Mouse (Mus musculus) naive thymus-derived CD4-positive, alpha-beta T cell, adult 2 months (primary cell): ENCODE measurements around the gene Rbfox1.

Experiments
- DNase-seq: peaks from one replicate; pipeline ENCODE4 v3.0.0-alpha.2; 2011; ENCODE audit warnings: low read depth

Rbfox1 gene

GRCm38 (mm10) chr16:6930795-6931194 is 1045.6 kb downstream of the Rbfox1 start:
- DNase-seq = no peak

GRCm38 (mm10) chr16:6946151-6946550 is 1061.0 kb downstream of the Rbfox1 start:
- DNase-seq = no peak

- DNase-seq = no peak
These were observed 1064.5 kb downstream of the Rbfox1 start for GRCm38 (mm10) chr16:6949666-6950065.

DNA sequence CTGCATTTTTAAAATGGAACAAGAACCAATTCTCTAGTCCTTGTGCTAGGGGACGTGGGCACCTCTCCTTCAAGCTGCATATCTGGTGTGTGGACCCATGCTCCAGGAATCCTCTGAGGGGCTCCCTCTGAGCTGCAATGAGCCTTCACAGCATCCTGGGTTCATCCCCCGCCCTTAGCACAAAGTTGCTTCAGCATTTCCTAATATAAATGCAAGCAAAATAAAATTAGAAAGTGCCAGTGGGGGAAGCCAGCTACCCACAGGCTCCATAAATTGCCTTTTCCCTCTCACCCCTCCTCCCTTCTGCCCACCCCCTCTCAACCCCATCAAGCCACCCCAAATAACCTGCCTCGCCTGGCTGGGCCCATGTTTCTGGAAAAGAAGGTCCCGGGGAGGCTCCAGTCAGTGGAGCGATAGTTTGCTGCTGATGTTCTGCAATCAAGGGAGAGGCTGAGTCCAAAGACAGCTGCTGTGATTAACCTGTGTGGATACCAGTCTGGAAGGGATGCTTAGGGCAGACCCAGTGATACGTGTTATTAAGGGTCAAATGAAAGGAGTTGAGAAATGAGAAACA is 1070.0 kb downstream of the Rbfox1 start:
- no peak for DNase-seq

- DNase-seq = no peak
These were observed 1076.8 kb downstream of the Rbfox1 start for GRCm38 (mm10) chr16:6961931-6962379.

DNA sequence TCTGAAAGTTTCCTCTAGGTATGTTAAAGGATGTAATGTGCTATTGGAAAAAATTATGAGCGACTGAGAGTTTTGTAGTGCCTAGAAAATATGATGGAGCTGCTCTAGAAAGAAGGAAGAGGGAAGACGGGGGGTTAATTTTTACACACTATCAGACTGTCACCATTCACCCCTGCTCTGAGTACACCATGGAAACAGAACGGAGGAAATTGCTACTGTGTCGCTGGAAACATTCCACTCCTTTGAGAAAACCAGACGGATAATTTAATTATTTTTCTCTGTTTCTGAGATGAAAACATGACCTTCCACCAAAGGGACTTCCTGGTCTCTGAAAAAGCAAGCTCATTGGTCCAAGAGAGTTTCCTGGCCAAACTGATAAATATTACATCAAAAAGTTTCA is 1077.4 kb downstream of the Rbfox1 start:
- no peak for DNase-seq

DNA sequence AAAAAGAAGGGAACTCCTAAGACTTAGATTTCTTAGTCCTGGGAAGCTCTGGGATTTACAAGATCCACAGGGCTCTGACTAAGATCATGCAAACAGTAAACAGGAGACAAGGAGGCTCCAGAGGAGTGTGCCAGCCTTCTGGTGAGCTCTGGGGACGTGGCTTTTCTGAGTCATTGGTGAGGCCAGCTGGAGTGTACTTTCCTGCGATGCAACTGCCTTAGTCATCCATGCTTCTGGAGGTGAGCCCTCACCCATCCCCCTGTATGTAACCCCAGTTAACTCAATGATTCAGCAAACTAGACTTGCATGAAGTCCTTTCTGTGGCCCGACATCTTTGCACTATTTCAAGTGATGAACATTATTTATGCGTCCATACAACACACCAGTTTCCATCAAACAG is 1078.4 kb downstream of the Rbfox1 start:
- DNase-seq = no peak

GRCm38 (mm10) chr16:6964720-6965583 is 1079.8 kb downstream of the Rbfox1 start:
- no peak for DNase-seq

DNA sequence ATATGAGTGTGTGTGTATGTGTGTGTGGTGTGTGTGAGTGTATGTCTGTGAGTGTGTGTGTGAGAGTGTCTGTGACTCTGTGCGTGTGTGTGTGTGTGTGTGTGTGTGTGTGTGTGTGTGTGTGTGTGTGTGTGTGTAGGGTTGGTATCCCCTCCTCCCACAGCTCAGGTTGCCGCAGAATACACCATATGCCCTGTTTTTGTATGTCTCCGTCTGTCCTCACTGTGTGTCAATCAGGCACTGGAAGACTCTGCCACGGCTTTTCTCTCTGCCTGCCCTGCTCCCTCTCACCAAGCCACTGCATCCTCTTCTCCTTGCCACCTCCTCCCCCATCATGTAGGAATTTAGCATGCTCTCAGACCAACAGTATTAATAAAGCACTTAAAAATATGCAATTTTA is 1084.8 kb downstream of the Rbfox1 start:
- no peak for DNase-seq

- DNase-seq = no peak
These were observed 1091.2 kb downstream of the Rbfox1 start for GRCm38 (mm10) chr16:6976341-6976740.

- DNase-seq = no peak
These were observed 1098.8 kb downstream of the Rbfox1 start for GRCm38 (mm10) chr16:6983947-6984346.

- no peak for DNase-seq
These were observed 1100.9 kb downstream of the Rbfox1 start for GRCm38 (mm10) chr16:6986031-6986430.

- no peak for DNase-seq
These were observed 1101.3 kb downstream of the Rbfox1 start for GRCm38 (mm10) chr16:6986494-6986893.

GRCm38 (mm10) chr16:6992251-6992650 is 1107.1 kb downstream of the Rbfox1 start:
- DNase-seq = no peak

GRCm38 (mm10) chr16:6993180-6993579 is 1108.0 kb downstream of the Rbfox1 start:
- DNase-seq = no peak

GRCm38 (mm10) chr16:6997109-6997508 is 1112.0 kb downstream of the Rbfox1 start:
- no peak for DNase-seq

DNA sequence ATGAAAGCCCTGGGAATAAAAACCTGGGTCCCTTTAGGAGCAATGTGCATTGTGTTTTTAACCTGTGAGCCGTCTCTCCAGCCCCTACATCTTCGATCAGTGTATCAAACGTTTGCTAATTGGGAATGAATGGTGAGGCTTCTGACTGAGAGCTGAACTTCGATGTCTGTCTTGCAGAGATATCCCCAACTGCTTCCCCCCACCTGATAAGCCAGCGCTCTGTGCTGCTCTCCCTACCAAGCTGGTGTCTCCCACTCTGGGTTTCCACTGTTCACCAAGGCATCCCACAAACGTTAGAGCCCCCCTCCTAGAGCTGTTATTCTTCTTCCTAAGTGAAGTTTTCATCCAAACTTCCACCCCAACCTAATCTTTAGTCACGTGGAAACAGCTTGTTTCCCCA is 1112.7 kb downstream of the Rbfox1 start:
- DNase-seq = no peak

DNA sequence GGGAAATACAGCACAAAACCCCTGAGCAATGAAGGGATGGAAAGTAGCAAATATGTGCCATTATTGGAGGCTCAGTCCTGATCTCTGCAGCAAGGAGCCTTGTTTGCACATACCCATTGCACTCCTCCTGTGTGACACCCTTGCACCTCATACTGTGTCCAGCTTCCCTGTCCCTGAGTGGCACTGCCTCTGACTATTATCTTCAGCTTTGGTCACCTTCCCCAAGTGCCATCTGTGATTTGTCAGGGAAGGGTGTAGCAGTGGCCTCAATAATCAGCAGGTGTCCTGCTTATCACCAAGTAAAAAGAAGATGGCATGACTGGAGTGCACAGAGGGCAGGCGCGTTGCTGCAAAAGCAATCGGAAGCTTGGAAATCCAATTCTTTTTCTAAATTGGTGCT is 1119.4 kb downstream of the Rbfox1 start:
- DNase-seq = no peak

DNA sequence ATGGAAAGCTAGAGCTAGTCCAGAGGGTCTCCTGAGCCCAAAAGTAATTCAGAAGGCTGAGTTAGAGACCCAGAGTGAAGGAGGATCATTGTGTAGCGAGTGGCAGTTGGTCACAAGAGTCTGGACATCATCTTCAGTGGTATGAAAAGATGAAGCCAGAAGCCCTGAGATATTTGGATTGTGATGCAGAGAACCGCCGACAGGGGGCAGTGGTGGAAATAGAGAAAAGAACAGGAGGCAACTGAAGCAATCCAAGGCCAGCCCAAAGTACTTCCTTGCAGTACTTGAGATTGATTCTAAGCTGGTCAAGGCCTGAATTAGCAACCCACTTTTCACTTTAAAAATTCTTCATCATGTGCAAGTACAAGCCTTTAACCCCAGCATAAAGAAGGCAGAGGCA is 1120.3 kb downstream of the Rbfox1 start:
- no peak for DNase-seq

DNA sequence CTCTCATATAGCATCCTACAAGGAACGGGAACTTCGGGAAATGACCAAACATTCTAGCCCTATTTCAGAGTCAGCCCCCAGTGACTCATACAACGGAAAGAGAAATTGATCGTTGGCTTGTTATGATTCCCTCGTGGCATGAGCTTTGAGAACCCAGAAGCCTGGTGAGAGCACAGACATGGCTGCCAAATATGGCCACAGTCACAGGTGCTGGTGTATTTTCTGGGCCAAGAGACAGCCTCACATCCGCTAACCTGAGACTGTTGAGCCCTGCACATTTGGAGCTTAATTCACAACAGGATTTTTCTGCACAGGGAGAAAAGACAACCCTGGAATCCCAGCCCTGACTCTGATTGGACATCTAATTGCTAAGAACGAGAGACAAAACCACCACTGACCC is 1132.2 kb downstream of the Rbfox1 start:
- DNase-seq = no peak

DNA sequence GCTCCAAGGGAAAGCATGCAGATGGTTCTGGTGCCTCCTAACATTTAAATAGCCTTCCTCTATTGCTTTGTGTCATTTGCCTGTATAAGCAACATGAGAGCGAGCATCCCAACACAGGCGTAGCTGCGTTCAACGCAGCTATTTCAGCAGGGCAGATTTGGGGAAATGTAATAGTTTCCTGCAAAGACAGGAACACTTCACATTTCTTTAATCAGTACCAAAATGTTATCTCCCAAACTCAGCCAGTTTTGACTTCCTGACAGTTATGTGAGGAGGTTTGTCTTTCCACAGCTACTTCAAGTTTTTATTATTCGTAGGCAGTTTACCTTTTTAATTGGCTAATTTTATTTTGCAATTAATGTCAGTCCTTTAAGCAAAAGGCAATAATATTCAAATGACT is 1149.1 kb downstream of the Rbfox1 start:
- DNase-seq = no peak

GRCm38 (mm10) chr16:7036566-7036965 is 1151.4 kb downstream of the Rbfox1 start:
- no peak for DNase-seq

DNA sequence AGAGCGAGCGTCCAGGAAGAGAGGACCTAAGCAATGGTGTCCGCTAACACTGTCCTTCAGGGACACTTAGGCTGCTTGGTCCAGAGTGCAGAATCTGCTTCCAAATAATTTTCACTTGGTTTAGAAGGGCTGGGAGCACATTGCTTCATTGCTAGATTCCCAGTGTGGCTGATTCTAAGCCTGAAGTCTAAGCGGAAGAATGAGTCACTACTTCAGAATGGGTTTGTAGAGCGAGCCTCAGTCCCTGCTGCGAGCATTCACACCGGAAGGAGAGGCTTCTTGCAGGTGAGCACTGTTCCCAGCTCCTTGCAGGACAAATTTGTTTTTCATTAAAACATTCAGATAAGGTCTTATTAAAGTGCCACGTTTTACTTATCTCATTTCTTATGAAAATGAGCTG is 1151.8 kb downstream of the Rbfox1 start:
- no peak for DNase-seq
